Mouse (Mus musculus): ENCODE results near the gene Ggct. TPM values are rescaled to one million over a fixed set of nuclear protein-coding genes. Genes with fewer than 3 reads are reported as not detected.

The Ggct gene
- total RNA-seq, 2 experiments from 2014 or later, result 32.7 to 36.9 TPM

GRCm38 (mm10) chr6:54997726-54998125, 5.0 kb upstream of the Ggct start:
- no peak for DNase-seq (ENCODE audit: extremely low spot score in 1 of 2, low spot score in 1 of 2)

- no peak for DNase-seq (ENCODE audit: extremely low spot score in 1 of 2, low spot score in 1 of 2)
These were observed 3.6 kb upstream of the Ggct start for GRCm38 (mm10) chr6:54996361-54996760.

- DNase-seq (ENCODE audit: extremely low spot score in 1 of 2, low spot score in 1 of 2), result no peak
These were observed 609 bp downstream of the Ggct start for GRCm38 (mm10) chr6:54992141-54992540.

DNA sequence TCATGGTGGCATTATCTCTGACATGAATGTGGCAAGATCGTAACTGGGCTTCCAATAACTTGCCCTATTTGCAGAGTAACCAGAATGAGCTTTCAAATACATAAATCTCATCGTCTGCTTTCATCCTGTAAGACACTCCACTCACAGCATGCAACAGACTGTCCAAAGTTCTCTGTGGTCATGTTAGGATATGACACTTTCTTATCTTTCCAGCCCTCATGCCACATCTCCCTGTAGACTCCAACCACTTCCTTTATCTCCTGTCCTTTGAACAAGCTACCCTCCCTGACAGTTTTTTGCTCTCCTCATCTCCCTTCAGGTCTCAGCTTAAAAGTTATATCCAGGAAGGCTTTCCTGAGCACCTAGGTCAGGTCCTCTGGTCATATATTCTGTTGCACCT, 1.6 kb downstream of the Ggct start:
- DNase-seq (ENCODE audit: extremely low spot score in 1 of 2, low spot score in 1 of 2), result no peak

DNA sequence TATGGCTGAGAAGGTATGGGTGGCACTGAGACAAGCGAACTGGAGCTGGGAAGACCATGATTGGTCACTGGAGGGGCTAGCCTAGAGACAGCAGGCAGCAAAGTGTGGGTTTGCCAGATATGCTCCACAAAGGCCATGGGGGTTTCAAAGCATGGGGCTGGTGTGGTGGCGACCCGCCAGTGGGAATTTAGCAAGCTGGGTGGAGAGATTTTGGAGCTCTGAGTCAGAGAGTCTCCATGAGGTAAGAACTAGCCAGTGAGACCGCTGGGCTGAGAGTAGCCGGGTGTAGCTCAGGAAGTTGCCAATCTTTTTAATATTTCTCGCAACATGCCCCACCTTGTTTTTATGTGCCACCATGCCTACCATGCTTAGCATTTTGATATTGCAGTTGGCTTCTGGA, 4.6 kb downstream of the Ggct start:
- no peak for DNase-seq (ENCODE audit: extremely low spot score in 1 of 2, low spot score in 1 of 2)

- no peak for DNase-seq (ENCODE audit: extremely low spot score in 1 of 2, low spot score in 1 of 2)
These were observed 8.7 kb downstream of the Ggct start for GRCm38 (mm10) chr6:54984096-54984495.

- DNase-seq (ENCODE audit: extremely low spot score in 1 of 2, low spot score in 1 of 2), result no peak
These were observed 9.2 kb downstream of the Ggct start for GRCm38 (mm10) chr6:54983526-54984050.

GRCm38 (mm10) chr6:54979426-54979825, 13.3 kb downstream of the Ggct start:
- DNase-seq (ENCODE audit: extremely low spot score in 1 of 2, low spot score in 1 of 2), result no peak

GRCm38 (mm10) chr6:54975616-54976015, 17.1 kb downstream of the Ggct start:
- DNase-seq (ENCODE audit: extremely low spot score in 1 of 2, low spot score in 1 of 2), result no peak

GRCm38 (mm10) chr6:54974501-54974900, 18.2 kb downstream of the Ggct start:
- DNase-seq (ENCODE audit: extremely low spot score in 1 of 2, low spot score in 1 of 2), result no peak

DNA sequence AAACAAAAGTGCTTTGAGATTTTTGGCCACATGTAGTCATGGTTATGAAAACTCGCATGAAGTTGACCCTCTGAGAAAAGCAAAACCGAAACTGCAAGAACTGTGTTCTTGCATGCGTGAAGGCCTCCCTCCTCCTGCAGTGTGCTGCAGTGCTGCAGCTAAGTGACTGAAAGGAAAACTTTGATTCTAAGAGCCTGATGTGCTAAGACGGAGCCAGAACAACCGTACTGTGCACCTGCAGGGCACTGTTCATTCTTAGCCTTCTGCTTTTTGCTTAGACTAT, 19.9 kb downstream of the Ggct start:
- no peak for DNase-seq (ENCODE audit: extremely low spot score in 1 of 2, low spot score in 1 of 2)

DNA sequence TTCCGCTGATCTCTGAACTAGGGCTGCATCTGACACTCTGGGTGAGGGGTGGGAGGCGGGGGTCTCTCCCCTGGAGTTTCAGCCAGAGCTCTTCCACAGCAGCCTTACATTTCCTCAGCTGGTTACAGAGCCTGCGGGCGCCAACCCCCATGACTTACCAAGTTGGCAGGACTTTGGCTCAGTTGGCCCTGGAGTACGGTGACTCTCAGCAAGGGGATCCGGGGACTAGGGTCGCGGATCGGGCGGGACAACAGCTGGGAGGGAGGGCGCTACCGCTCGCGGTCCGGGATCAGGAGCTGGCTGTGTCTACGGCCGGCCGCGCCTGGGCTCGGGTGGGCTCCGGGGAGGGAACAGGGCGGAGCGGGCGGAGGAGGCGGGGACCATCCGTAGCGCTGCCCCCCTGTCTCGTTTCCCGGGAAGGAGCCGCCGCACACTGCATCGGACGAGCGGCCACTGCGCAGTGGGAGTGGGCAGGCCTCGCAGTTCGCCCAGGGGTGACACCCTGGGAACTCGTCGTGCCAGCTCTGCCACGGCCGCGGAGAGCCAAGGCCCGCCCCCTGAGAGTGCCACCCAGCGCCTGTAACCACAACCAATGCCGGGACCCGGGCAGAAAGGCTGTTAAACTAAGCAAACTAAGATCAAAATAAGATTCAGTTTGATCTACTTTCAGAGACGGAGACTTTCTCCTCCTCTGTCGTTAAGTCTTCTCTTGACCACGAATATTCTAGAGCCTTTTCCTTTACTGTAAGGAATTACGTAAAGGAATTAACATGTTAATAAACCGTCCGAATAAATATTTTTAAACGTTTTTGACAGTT, 20.4 kb downstream of the Ggct start, which contains the start of gene Nod1:
Nod1 (minus strand) TSS at position 502 of the 818 bp plus-strand sequence.
- DNase-seq (ENCODE audit: extremely low spot score in 1 of 2, low spot score in 1 of 2), result peak; percentile 24 to 47

GRCm38 (mm10) chr6:54971731-54972110, 21.0 kb downstream of the Ggct start:
- DNase-seq (ENCODE audit: extremely low spot score in 1 of 2, low spot score in 1 of 2), result no peak

DNA sequence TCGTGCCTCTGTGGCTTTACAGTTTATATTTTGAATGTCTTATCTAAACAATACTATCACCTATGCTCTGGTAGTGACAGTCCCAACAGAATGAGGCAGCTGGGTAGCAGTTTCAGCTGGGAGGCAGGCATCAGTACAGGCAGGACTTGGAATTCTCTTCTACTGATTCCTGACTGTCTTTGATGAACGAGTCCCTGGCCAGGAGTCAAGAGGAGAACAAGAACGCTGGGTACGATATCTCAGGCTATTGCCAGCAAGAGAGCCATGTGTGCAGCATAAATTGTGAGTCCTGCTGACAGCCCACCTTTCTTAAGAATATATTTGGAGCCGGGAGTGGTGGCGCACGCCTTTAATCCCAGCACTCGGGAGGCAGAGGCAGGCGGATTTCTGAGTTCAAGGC, 22.2 kb downstream of the Ggct start:
- no peak for DNase-seq (ENCODE audit: extremely low spot score in 1 of 2, low spot score in 1 of 2)

- no peak for DNase-seq (ENCODE audit: extremely low spot score in 1 of 2, low spot score in 1 of 2)
These were observed 22.9 kb downstream of the Ggct start for GRCm38 (mm10) chr6:54969801-54970200.

DNA sequence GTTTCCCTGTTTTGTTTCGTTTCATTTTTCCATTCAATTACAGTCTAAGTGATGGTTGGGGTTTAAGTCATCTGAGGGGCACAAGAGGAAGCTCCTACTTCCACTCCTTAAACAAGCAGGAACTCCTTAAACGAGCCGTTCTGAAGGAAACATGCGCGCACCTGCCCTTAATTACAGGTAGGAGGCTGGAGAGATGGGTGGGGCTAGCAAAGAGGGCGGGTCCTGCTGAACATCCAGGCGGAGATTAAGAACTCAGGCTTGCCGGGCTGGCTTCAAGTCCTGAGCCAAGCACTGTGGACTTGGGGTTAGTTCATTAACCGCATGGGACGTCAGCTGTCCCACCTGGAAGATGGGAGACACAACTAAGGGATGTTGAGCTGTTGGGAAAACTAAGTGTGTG, 25.2 kb downstream of the Ggct start:
- no peak for DNase-seq (ENCODE audit: extremely low spot score in 1 of 2, low spot score in 1 of 2)

DNA sequence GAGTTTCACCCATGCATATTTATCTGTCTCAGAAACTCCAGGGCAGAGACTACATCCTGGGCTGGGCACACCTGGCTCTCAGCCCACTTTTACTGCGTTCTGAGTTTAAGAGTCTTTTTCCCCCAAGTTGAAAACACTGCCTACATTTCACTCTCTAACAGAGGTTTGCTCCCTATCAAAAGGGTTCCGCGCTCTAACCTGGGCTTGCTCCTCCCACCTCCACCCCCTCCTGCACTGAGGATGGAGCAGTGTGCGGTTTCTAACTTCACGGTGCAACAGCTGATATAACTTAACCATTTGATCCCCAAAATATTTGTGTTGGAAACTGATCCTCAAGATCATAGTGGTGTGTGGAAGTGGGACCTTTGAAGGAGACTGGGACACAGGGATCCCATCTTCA, 27.5 kb downstream of the Ggct start:
- no peak for DNase-seq (ENCODE audit: extremely low spot score in 1 of 2, low spot score in 1 of 2)

DNA sequence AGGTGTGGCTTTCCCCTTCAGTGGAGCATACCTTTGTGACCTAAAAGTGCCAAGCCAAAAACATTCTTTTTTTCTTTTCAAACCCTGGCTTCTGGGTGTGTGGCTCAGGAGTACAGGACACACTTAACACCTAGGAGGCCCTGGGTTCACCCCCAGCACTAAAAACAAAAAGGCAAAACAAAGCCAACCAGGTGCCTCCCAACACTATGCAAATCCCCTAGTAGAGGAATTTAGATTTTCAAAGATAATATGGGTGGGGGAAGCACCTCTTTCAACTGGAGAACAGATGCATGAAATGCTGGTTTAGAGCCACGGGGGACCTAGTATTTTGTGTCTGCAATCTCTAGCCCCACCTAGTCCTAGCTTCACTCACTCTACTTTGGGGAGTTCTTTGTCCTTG, 28.0 kb downstream of the Ggct start:
- no peak for DNase-seq (ENCODE audit: extremely low spot score in 1 of 2, low spot score in 1 of 2)

GRCm38 (mm10) chr6:54963599-54963998, 29.2 kb downstream of the Ggct start:
- no peak for DNase-seq (ENCODE audit: extremely low spot score in 1 of 2, low spot score in 1 of 2)

GRCm38 (mm10) chr6:54957655-54958054, 35.1 kb downstream of the Ggct start:
- DNase-seq (ENCODE audit: extremely low spot score in 1 of 2, low spot score in 1 of 2), result no peak

GRCm38 (mm10) chr6:54956425-54956824, 36.3 kb downstream of the Ggct start:
- DNase-seq (ENCODE audit: extremely low spot score in 1 of 2, low spot score in 1 of 2), result no peak

DNA sequence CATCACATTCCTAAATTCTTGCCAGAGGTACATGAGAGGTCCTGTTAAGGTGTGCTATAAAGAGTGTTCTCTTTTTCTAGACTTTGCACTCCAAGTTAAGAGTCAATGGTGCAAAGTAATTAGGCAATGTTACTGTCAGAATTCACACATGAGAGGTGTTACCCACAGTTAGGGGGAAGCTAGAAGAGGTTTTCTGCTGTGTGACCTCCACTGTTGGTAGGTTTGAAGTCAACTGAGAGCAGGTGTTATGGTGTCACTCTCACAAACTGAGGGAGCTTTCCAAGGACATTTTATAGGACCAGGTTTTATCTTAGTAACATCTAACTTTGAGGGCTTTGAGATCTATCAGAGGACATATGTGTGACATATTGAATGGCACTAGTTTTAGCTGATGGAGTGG, 36.8 kb downstream of the Ggct start:
- DNase-seq (ENCODE audit: extremely low spot score in 1 of 2, low spot score in 1 of 2), result no peak
